Mouse (Mus musculus): ENCODE data around the gene Kcnd1. TPM values are rescaled to one million over a fixed set of nuclear protein-coding genes. Genes with fewer than 3 reads are reported as not detected.

Kcnd1 gene
- total and polyA plus RNA-seq, 3 experiments = 0.21 to 0.59 (median 0.27) TPM

DNA sequence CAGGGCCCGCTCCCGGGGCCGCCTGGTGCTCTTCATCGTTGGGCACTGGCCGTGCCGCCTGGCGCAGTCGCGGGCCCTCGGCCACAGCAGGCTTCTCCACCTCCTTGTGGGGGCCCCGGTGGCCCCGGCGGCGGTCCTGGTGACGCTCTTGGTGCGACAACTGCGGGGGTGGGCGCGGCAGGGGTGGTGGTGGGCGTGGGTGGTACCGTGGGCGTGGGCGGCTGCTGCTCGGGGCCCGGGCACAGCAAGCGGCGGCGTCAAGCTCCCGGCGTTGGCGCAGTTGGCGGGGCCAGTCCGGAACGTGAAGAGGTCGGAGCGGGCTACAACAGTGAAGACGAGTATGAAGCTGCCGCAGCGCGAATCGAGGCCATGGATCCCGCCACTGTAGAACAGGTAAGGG is 20.2 kb downstream of the Kcnd1 start:
- TF ChIP-seq CTCF (IDR thresholded peaks at IDR 0.05) (no peak), POLR2A (IDR thresholded peaks at IDR 0.05; ENCODE audit: insufficient read depth, low read depth, low read length) (no peak), EP300 (IDR thresholded peaks at IDR 0.05; ENCODE audit: insufficient read depth, low read depth, low read length) (no peak)
- peak overlapping the region; percentile 93 for H3K9ac ChIP-seq (ENCODE audit: low read depth, low read length)
- intact Hi-C loops (cut with DNase I) = no loop called here
- H3K79me2 ChIP-seq (replicated peaks; ENCODE audit: control insufficient read depth, insufficient read depth, low read length) = no peaks in the 10 kb centered on the region; the same call in 1 of the 2 replicates
- 27% methylated on average over 31 of the region's 42 CpGs for WGBS
- no peaks in the 10 kb centered on the region for H3K27me3 ChIP-seq (ENCODE audit: control insufficient read depth, insufficient read depth, low read length)
- peaks cover 4% of the 10 kb centered on the region for H3K36me3 ChIP-seq (ENCODE audit: control insufficient read depth, insufficient read depth, low read length)
- DNase-seq = peak in 1 of 2 experiments; percentile 26
- peaks cover 4% of the 10 kb centered on the region for H3K4me1 ChIP-seq (ENCODE audit: control insufficient read depth, insufficient read depth, low read length)
- H3K27ac ChIP-seq = peak overlapping the region; percentile 97
- peak overlapping the region; percentile 67 for H3K4me3 ChIP-seq

DNA sequence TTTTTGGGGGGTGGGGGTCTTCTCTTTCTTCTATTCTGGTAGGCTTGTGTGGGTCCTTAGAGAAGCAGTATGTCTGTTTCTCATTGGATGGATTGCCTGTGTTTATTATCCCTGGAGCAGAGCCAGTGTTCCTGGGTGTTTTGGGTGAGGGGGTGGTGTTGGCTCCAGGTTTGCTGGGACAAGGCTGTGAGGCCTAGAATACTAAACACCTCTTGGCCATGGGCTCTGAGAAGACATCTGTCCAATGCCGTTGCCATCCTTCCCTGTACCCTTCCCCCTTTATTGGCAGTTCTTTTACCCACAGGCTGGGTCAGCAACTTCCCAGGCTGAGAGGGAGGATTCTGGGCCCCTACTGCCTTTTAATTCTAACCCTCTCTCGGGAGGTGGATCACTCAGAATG is 25.8 kb downstream of the Kcnd1 start:
- H3K79me2 ChIP-seq (replicated peaks; ENCODE audit: control insufficient read depth, insufficient read depth, low read length) = no peaks in the 10 kb centered on the region
- no peak overlapping the region for H3K4me3 ChIP-seq
- H3K27me3 ChIP-seq (ENCODE audit: control insufficient read depth, insufficient read depth, low read length) = no peaks in the 10 kb centered on the region
- H3K27ac ChIP-seq = no peak overlapping the region
- no peak overlapping the region for H3K9ac ChIP-seq (ENCODE audit: low read depth, low read length)
- peaks cover 4% of the 10 kb centered on the region for H3K36me3 ChIP-seq (ENCODE audit: control insufficient read depth, insufficient read depth, low read length)
- TF ChIP-seq EP300 (IDR thresholded peaks at IDR 0.05; ENCODE audit: insufficient read depth, low read depth, low read length) = no peak
- no peak for TF ChIP-seq POLR2A (IDR thresholded peaks at IDR 0.05; ENCODE audit: insufficient read depth, low read depth, low read length)
- no peak for TF ChIP-seq CTCF (IDR thresholded peaks at IDR 0.05)
- WGBS = 70% methylated on average over 2 of the region's 2 CpGs
- H3K4me1 ChIP-seq (ENCODE audit: control insufficient read depth, insufficient read depth, low read length) = peaks cover 4% of the 10 kb centered on the region
- no peak for DNase-seq
- intact Hi-C loops (cut with DNase I) = loop anchor here (5.0 kb wide), 1 partner anchor 34 kb away; the partner anchor contains the start of gene Slc35a2

DNA sequence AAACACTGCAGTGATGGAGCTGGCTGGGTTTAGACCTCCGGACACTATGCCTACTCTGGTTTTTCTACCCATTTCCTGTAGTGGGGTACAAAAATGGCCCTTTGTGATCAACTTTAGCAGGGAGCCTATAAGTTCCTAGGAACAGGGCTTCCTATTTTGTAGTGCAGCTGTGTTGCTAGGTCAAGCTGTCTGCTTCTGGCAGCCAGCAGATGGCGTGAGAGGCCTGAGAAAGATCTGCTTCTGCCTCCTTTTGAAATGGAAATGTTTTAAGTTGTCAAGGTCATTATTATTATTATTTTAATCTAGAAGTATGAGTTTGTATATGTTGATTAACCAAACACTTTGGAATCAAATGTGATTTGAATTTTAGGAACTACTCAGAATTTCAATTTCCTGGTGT is 32.5 kb downstream of the Kcnd1 start:
- no peak overlapping the region for H3K9ac ChIP-seq (ENCODE audit: low read depth, low read length)
- no peaks in the 10 kb centered on the region for H3K79me2 ChIP-seq (replicated peaks; ENCODE audit: control insufficient read depth, insufficient read depth, low read length)
- TF ChIP-seq EP300 (IDR thresholded peaks at IDR 0.05; ENCODE audit: insufficient read depth, low read depth, low read length) = no peak
- TF ChIP-seq CTCF (IDR thresholded peaks at IDR 0.05) = peak; percentile 78
- H3K4me1 ChIP-seq (ENCODE audit: control insufficient read depth, insufficient read depth, low read length) = no peaks in the 10 kb centered on the region
- H3K27me3 ChIP-seq (ENCODE audit: control insufficient read depth, insufficient read depth, low read length) = no peaks in the 10 kb centered on the region
- intact Hi-C loops (cut with DNase I) = loop anchor here (5.0 kb wide), 2 partner anchors 93 to 163 kb away; partner anchors contain the start of genes Glod5 and Hdac6
- 23% methylated on average over 2 of the region's 2 CpGs for WGBS
- H3K36me3 ChIP-seq (ENCODE audit: control insufficient read depth, insufficient read depth, low read length) = no peaks in the 10 kb centered on the region
- no peak overlapping the region for H3K27ac ChIP-seq
- no peak overlapping the region for H3K4me3 ChIP-seq
- DNase-seq = peak; percentile 28 to 41

DNA sequence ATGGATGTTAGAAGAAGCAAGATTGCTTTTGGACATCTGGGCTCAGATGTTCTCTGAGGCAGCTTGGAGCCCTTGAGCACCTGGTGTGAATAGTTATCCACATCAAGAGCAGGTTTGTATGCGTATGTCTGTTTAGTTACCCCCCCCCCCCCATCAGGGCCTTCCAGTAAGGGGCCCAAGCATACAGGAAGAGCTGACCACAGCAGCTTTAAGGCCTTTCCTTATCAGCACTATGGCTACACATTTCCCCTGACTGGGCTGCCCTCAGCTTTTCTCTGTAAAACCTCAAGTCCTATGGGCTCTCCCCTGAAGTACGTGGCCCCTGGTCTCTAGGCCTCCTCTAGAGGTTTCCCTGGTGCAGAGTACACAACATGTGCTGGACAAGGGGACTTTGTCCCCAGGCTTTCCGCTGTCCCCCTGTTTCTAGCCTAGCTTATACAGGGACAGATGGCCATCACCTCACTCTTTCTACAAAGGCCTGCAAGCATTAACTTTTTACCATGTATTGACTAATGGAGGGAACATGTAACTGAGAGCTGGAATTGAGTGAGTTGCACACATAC is 37.2 kb downstream of the Kcnd1 start:
- TF ChIP-seq POLR2A (IDR thresholded peaks at IDR 0.05; ENCODE audit: insufficient read depth, low read depth, low read length) = no peak
- TF ChIP-seq CTCF (IDR thresholded peaks at IDR 0.05) = no peak
- no peak for TF ChIP-seq EP300 (IDR thresholded peaks at IDR 0.05; ENCODE audit: insufficient read depth, low read depth, low read length)
- no peak overlapping the region for H3K27ac ChIP-seq
- H3K9ac ChIP-seq (ENCODE audit: low read depth, low read length) = no peak overlapping the region
- no peaks in the 10 kb centered on the region for H3K27me3 ChIP-seq (ENCODE audit: control insufficient read depth, insufficient read depth, low read length)
- intact Hi-C loops (cut with DNase I) = no loop called here
- no peaks in the 10 kb centered on the region for H3K36me3 ChIP-seq (ENCODE audit: control insufficient read depth, insufficient read depth, low read length)
- H3K79me2 ChIP-seq (replicated peaks; ENCODE audit: control insufficient read depth, insufficient read depth, low read length) = no peaks in the 10 kb centered on the region
- DNase-seq = no peak
- no peak overlapping the region for H3K4me3 ChIP-seq
- WGBS = 79% methylated on average over 3 of the region's 3 CpGs
- H3K4me1 ChIP-seq (ENCODE audit: control insufficient read depth, insufficient read depth, low read length) = no peaks in the 10 kb centered on the region

DNA sequence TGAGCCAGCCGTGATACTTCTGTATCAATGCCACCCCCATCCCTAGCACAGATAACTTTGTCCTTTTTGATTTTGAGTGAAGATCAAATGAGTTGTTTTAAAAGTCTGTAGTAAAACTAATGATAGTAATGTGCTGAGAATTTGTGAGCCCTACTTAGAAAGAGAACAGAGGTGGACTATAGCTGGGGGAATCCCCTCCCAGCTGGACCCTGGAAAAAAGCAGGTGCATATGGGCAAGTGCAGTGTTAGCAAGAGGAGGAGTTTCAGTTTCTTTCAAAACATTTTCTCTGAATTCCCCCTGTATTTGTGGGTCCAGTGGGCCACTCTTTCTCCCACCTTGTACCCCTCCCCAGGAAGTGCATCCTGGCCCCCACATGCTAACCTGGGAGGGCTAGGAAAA is 41.1 kb downstream of the Kcnd1 start:
- WGBS = 67% methylated on average over 1 of the region's 1 CpGs
- H3K79me2 ChIP-seq (replicated peaks; ENCODE audit: control insufficient read depth, insufficient read depth, low read length) = no peaks in the 10 kb centered on the region; the same call in 1 of the 2 replicates
- H3K4me3 ChIP-seq = no peak overlapping the region
- intact Hi-C loops (cut with DNase I) = no loop called here
- no peaks in the 10 kb centered on the region for H3K27me3 ChIP-seq (ENCODE audit: control insufficient read depth, insufficient read depth, low read length)
- no peak for DNase-seq
- no peak overlapping the region for H3K9ac ChIP-seq (ENCODE audit: low read depth, low read length)
- H3K27ac ChIP-seq = no peak overlapping the region
- no peaks in the 10 kb centered on the region for H3K36me3 ChIP-seq (ENCODE audit: control insufficient read depth, insufficient read depth, low read length)
- no peaks in the 10 kb centered on the region for H3K4me1 ChIP-seq (ENCODE audit: control insufficient read depth, insufficient read depth, low read length)
- TF ChIP-seq EP300 (IDR thresholded peaks at IDR 0.05; ENCODE audit: insufficient read depth, low read depth, low read length) (no peak), POLR2A (IDR thresholded peaks at IDR 0.05; ENCODE audit: insufficient read depth, low read depth, low read length) (no peak), CTCF (IDR thresholded peaks at IDR 0.05) (no peak)

DNA sequence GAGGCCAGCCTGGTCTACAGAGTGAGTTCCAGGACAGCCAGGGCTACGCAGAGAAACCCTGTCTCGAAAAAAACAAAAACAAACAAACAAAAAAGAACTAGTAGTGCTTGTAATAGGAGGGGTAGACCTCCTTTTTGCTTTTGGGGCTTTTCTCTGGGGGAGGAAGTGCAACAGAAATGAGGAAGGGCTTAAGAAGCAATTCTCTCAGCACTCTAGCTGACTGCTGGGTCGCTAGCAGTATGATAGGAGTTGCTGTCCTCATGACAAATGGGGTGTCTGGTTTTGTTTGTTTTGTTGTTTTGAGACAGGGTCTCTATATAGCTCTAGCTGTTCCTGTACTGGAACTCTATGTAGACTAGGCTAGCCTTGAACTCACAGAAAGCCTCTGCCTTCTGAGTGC is 42.5 kb downstream of the Kcnd1 start:
- WGBS = 79% methylated on average over 3 of the region's 3 CpGs
- no peak for TF ChIP-seq POLR2A (IDR thresholded peaks at IDR 0.05; ENCODE audit: insufficient read depth, low read depth, low read length)
- TF ChIP-seq CTCF (IDR thresholded peaks at IDR 0.05) = no peak
- TF ChIP-seq EP300 (IDR thresholded peaks at IDR 0.05; ENCODE audit: insufficient read depth, low read depth, low read length) = no peak
- no peak overlapping the region for H3K27ac ChIP-seq
- H3K4me3 ChIP-seq = no peak overlapping the region
- intact Hi-C loops (cut with DNase I) = no loop called here
- no peak for DNase-seq
- H3K36me3 ChIP-seq (ENCODE audit: control insufficient read depth, insufficient read depth, low read length) = no peaks in the 10 kb centered on the region
- no peaks in the 10 kb centered on the region for H3K4me1 ChIP-seq (ENCODE audit: control insufficient read depth, insufficient read depth, low read length)
- no peaks in the 10 kb centered on the region for H3K27me3 ChIP-seq (ENCODE audit: control insufficient read depth, insufficient read depth, low read length)
- H3K79me2 ChIP-seq (replicated peaks; ENCODE audit: control insufficient read depth, insufficient read depth, low read length) = no peaks in the 10 kb centered on the region; the same call in 1 of the 2 replicates
- H3K9ac ChIP-seq (ENCODE audit: low read depth, low read length) = no peak overlapping the region

Data from heart, adult 2 months (tissue).